Mouse (Mus musculus): ENCODE measurements at regions not wholly inside any gene's neighbourhood (a gene's known extent, or its start where the extent isn't known, plus 50 kb on each side); places are given as distances from the start of the nearest gene placed in this dataset.
A peak's percentile ranks its signal among the peaks of the same experiment; 100 is the strongest.

GRCm38 (mm10) chr1:43361455-43361863, 82.9 kb upstream of the Nck2 start:
- TF ChIP-seq POLR2A (IDR thresholded peaks at IDR 0.05; ENCODE audit: control insufficient read depth, low read depth, low read length) (no peak), CTCF (IDR thresholded peaks at IDR 0.05; ENCODE audit: control insufficient read depth, insufficient read depth, insufficient replicate concordance, low read depth, low read length) (no peak)

GRCm38 (mm10) chr1:43362136-43362535, 82.2 kb upstream of the Nck2 start:
- H3K36me3 ChIP-seq (ENCODE audit: control insufficient read depth, insufficient read depth, low read length): no peaks in the 10 kb centered on the region
- TF ChIP-seq CTCF (IDR thresholded peaks at IDR 0.05; ENCODE audit: control insufficient read depth, insufficient read depth, insufficient replicate concordance, low read depth, low read length) (no peak), POLR2A (IDR thresholded peaks at IDR 0.05; ENCODE audit: control insufficient read depth, low read depth, low read length) (no peak)
- H3K27ac ChIP-seq (ENCODE audit: control insufficient read depth, insufficient read depth, low read depth, low read length): no peak overlapping the region
- H3K4me3 ChIP-seq (ENCODE audit: control insufficient read depth, low read depth, low read length): no peak overlapping the region
- no peaks in the 10 kb centered on the region for H3K27me3 ChIP-seq (ENCODE audit: control insufficient read depth, insufficient read depth, low read length)
- no peaks in the 10 kb centered on the region for H3K4me1 ChIP-seq (ENCODE audit: control insufficient read depth, insufficient read depth, low read length)

More at GRCm38 (mm10) chr1:43361455-43361863, 82.9 kb upstream of the Nck2 start:
- no peak overlapping the region for H3K27ac ChIP-seq (ENCODE audit: control insufficient read depth, insufficient read depth, low read depth, low read length)
- no peaks in the 10 kb centered on the region for H3K4me1 ChIP-seq (ENCODE audit: control insufficient read depth, insufficient read depth, low read length)
- no peaks in the 10 kb centered on the region for H3K36me3 ChIP-seq (ENCODE audit: control insufficient read depth, insufficient read depth, low read length)
- no peak overlapping the region for H3K4me3 ChIP-seq (ENCODE audit: control insufficient read depth, low read depth, low read length)
- no peaks in the 10 kb centered on the region for H3K27me3 ChIP-seq (ENCODE audit: control insufficient read depth, insufficient read depth, low read length)

- H3K27ac ChIP-seq (ENCODE audit: control insufficient read depth, insufficient read depth, low read depth, low read length): peak overlapping the region; percentile 48; the same call in 1 of the 2 replicates
- no peaks in the 10 kb centered on the region for H3K36me3 ChIP-seq (ENCODE audit: control insufficient read depth, insufficient read depth, low read length)
- no peaks in the 10 kb centered on the region for H3K4me1 ChIP-seq (ENCODE audit: control insufficient read depth, insufficient read depth, low read length)
- no peak overlapping the region for H3K4me3 ChIP-seq (ENCODE audit: control insufficient read depth, low read depth, low read length)
- no peaks in the 10 kb centered on the region for H3K27me3 ChIP-seq (ENCODE audit: control insufficient read depth, insufficient read depth, low read length)
- no peak for TF ChIP-seq CTCF (IDR thresholded peaks at IDR 0.05; ENCODE audit: control insufficient read depth, insufficient read depth, insufficient replicate concordance, low read depth, low read length)
- TF ChIP-seq POLR2A (IDR thresholded peaks at IDR 0.05; ENCODE audit: control insufficient read depth, low read depth, low read length): no peak
Observed at GRCm38 (mm10) chr1:43363178-43363577, 81.2 kb upstream of the Nck2 start.

GRCm38 (mm10) chr1:43366433-43366832, 77.9 kb upstream of the Nck2 start:
- Histone ChIP-seq H3K27me3 (ENCODE audit: control insufficient read depth, insufficient read depth, low read length) (no peaks in the 10 kb centered on the region), H3K4me1 (ENCODE audit: control insufficient read depth, insufficient read depth, low read length) (no peaks in the 10 kb centered on the region), H3K27ac (ENCODE audit: control insufficient read depth, insufficient read depth, low read depth, low read length) (no peak overlapping the region), H3K4me3 (ENCODE audit: control insufficient read depth, low read depth, low read length) (no peak overlapping the region), H3K36me3 (ENCODE audit: control insufficient read depth, insufficient read depth, low read length) (no peaks in the 10 kb centered on the region)
- TF ChIP-seq POLR2A (IDR thresholded peaks at IDR 0.05; ENCODE audit: control insufficient read depth, low read depth, low read length) (no peak), CTCF (IDR thresholded peaks at IDR 0.05; ENCODE audit: control insufficient read depth, insufficient read depth, insufficient replicate concordance, low read depth, low read length) (no peak)

GRCm38 (mm10) chr1:43367151-43367895, 77.1 kb upstream of the Nck2 start:
- TF ChIP-seq POLR2A (IDR thresholded peaks at IDR 0.05; ENCODE audit: control insufficient read depth, low read depth, low read length) (no peak), CTCF (IDR thresholded peaks at IDR 0.05; ENCODE audit: control insufficient read depth, insufficient read depth, insufficient replicate concordance, low read depth, low read length) (no peak)
- Histone ChIP-seq H3K27me3 (ENCODE audit: control insufficient read depth, insufficient read depth, low read length) (no peaks in the 10 kb centered on the region), H3K4me3 (ENCODE audit: control insufficient read depth, low read depth, low read length) (no peak overlapping the region), H3K4me1 (ENCODE audit: control insufficient read depth, insufficient read depth, low read length) (no peaks in the 10 kb centered on the region), H3K27ac (ENCODE audit: control insufficient read depth, insufficient read depth, low read depth, low read length) (no peak overlapping the region), H3K36me3 (ENCODE audit: control insufficient read depth, insufficient read depth, low read length) (no peaks in the 10 kb centered on the region)

- Histone ChIP-seq H3K4me3 (ENCODE audit: control insufficient read depth, low read depth, low read length) (no peak overlapping the region), H3K27ac (ENCODE audit: control insufficient read depth, insufficient read depth, low read depth, low read length) (no peak overlapping the region), H3K27me3 (ENCODE audit: control insufficient read depth, insufficient read depth, low read length) (no peaks in the 10 kb centered on the region), H3K36me3 (ENCODE audit: control insufficient read depth, insufficient read depth, low read length) (no peaks in the 10 kb centered on the region), H3K4me1 (ENCODE audit: control insufficient read depth, insufficient read depth, low read length) (no peaks in the 10 kb centered on the region)
- no peak for TF ChIP-seq POLR2A (IDR thresholded peaks at IDR 0.05; ENCODE audit: control insufficient read depth, low read depth, low read length)
- no peak for TF ChIP-seq CTCF (IDR thresholded peaks at IDR 0.05; ENCODE audit: control insufficient read depth, insufficient read depth, insufficient replicate concordance, low read depth, low read length)
Observed at GRCm38 (mm10) chr1:43371863-43372262, 72.5 kb upstream of the Nck2 start.

GRCm38 (mm10) chr1:43374946-43375345, 69.4 kb upstream of the Nck2 start:
- Histone ChIP-seq H3K4me3 (ENCODE audit: control insufficient read depth, low read depth, low read length) (no peak overlapping the region), H3K36me3 (ENCODE audit: control insufficient read depth, insufficient read depth, low read length) (no peaks in the 10 kb centered on the region), H3K27ac (ENCODE audit: control insufficient read depth, insufficient read depth, low read depth, low read length) (no peak overlapping the region), H3K4me1 (ENCODE audit: control insufficient read depth, insufficient read depth, low read length) (no peaks in the 10 kb centered on the region), H3K27me3 (ENCODE audit: control insufficient read depth, insufficient read depth, low read length) (no peaks in the 10 kb centered on the region)
- TF ChIP-seq POLR2A (IDR thresholded peaks at IDR 0.05; ENCODE audit: control insufficient read depth, low read depth, low read length): no peak
- TF ChIP-seq CTCF (IDR thresholded peaks at IDR 0.05; ENCODE audit: control insufficient read depth, insufficient read depth, insufficient replicate concordance, low read depth, low read length): no peak

Measured in testis, adult 2 months (tissue).